Mouse (Mus musculus) 416B (cell line): Measurements from ENCODE around the gene Fam155a.
"Not testable (repeated sequence)": the region's sequence is repeated elsewhere in the genome, so short reads cannot be mapped to it uniquely, and the experiment has no call there.

ENCODE experiments used
- DNase-seq: peaks from one replicate; pipeline ENCODE4 v3.0.0; 2011; ENCODE audit warnings: low read depth

The Fam155a gene

GRCm38 (mm10) chr8:9398606-9399263 is 372.2 kb downstream of the Fam155a start:
- no peak for DNase-seq

GRCm38 (mm10) chr8:9398040-9398439 is 372.9 kb downstream of the Fam155a start:
- DNase-seq, result no peak

GRCm38 (mm10) chr8:9394670-9395069 is 376.3 kb downstream of the Fam155a start:
- no peak for DNase-seq

- DNase-seq, result no peak
These were observed 377.7 kb downstream of the Fam155a start for GRCm38 (mm10) chr8:9393246-9393645.

GRCm38 (mm10) chr8:9390229-9390628 is 380.7 kb downstream of the Fam155a start:
- DNase-seq, result not testable (repeated sequence)

- DNase-seq, result no peak
These were observed 401.8 kb downstream of the Fam155a start for GRCm38 (mm10) chr8:9369201-9369600.

GRCm38 (mm10) chr8:9367721-9368120 is 403.2 kb downstream of the Fam155a start:
- no peak for DNase-seq

- no peak for DNase-seq
These were observed 405.6 kb downstream of the Fam155a start for GRCm38 (mm10) chr8:9365381-9365780.

GRCm38 (mm10) chr8:9348523-9349135 is 422.3 kb downstream of the Fam155a start:
- DNase-seq, result peak; percentile 23

- no peak for DNase-seq
These were observed 423.8 kb downstream of the Fam155a start for GRCm38 (mm10) chr8:9347163-9347562.

- no peak for DNase-seq
These were observed 426.8 kb downstream of the Fam155a start for GRCm38 (mm10) chr8:9344136-9344535.

GRCm38 (mm10) chr8:9342998-9343397 is 428.0 kb downstream of the Fam155a start:
- no peak for DNase-seq

GRCm38 (mm10) chr8:9342593-9342992 is 428.4 kb downstream of the Fam155a start:
- no peak for DNase-seq

- no peak for DNase-seq
These were observed 433.1 kb downstream of the Fam155a start for GRCm38 (mm10) chr8:9337905-9338304.

GRCm38 (mm10) chr8:9335933-9336303 is 435.0 kb downstream of the Fam155a start:
- DNase-seq, result no peak

- DNase-seq, result no peak
These were observed 435.6 kb downstream of the Fam155a start for GRCm38 (mm10) chr8:9335285-9335932.

GRCm38 (mm10) chr8:9332766-9333165 is 438.2 kb downstream of the Fam155a start:
- DNase-seq, result no peak

- DNase-seq, result peak; percentile 7
These were observed 461.5 kb downstream of the Fam155a start for GRCm38 (mm10) chr8:9309456-9309855.

GRCm38 (mm10) chr8:9303526-9304135 is 467.3 kb downstream of the Fam155a start:
- no peak for DNase-seq

GRCm38 (mm10) chr8:9295046-9295445 is 475.9 kb downstream of the Fam155a start:
- no peak for DNase-seq

GRCm38 (mm10) chr8:9292532-9292931 is 478.4 kb downstream of the Fam155a start:
- no peak for DNase-seq

GRCm38 (mm10) chr8:9288015-9288729 is 482.8 kb downstream of the Fam155a start:
- DNase-seq, result no peak
